Mouse (Mus musculus): ENCODE results near the gene Klhl8. TPM values are rescaled to one million over a fixed set of nuclear protein-coding genes. Genes with fewer than 3 reads are reported as not detected.

Gene Klhl8
- 0.06 TPM in 2 replicates for polyA plus RNA-seq (2012)

- no peak for TF ChIP-seq GATA1 (IDR thresholded peaks at IDR 0.05; ENCODE audit: low read length)
Measured at GRCm38 (mm10) chr5:103910748-103911409, at the start of gene Klhl8. Gene Klhl8 (minus strand): TSS chr5:103911259.

- no peak for TF ChIP-seq GATA1 (IDR thresholded peaks at IDR 0.05; ENCODE audit: low read length)
Measured at GRCm38 (mm10) chr5:103954638-103955037, 43.6 kb upstream of the Klhl8 start.

GRCm38 (mm10) chr5:103953135-103954083 is 42.4 kb upstream of the Klhl8 start:
- TF ChIP-seq GATA1 (IDR thresholded peaks at IDR 0.05; ENCODE audit: low read length), result no peak

GRCm38 (mm10) chr5:103943183-103943582 is 32.1 kb upstream of the Klhl8 start:
- no peak for TF ChIP-seq GATA1 (IDR thresholded peaks at IDR 0.05; ENCODE audit: low read length)

GRCm38 (mm10) chr5:103939856-103940255 is 28.8 kb upstream of the Klhl8 start:
- TF ChIP-seq GATA1 (IDR thresholded peaks at IDR 0.05; ENCODE audit: low read length), result no peak

GRCm38 (mm10) chr5:103939350-103939652 is 28.2 kb upstream of the Klhl8 start:
- TF ChIP-seq GATA1 (IDR thresholded peaks at IDR 0.05; ENCODE audit: low read length), result no peak

- no peak for TF ChIP-seq GATA1 (IDR thresholded peaks at IDR 0.05; ENCODE audit: low read length)
Measured at GRCm38 (mm10) chr5:103938547-103939349, 27.7 kb upstream of the Klhl8 start.

GRCm38 (mm10) chr5:103936906-103937589 is 26.0 kb upstream of the Klhl8 start:
- TF ChIP-seq GATA1 (IDR thresholded peaks at IDR 0.05; ENCODE audit: low read length), result no peak

- TF ChIP-seq GATA1 (IDR thresholded peaks at IDR 0.05; ENCODE audit: low read length), result no peak
Measured at GRCm38 (mm10) chr5:103930511-103930910, 19.5 kb upstream of the Klhl8 start.

- TF ChIP-seq GATA1 (IDR thresholded peaks at IDR 0.05; ENCODE audit: low read length), result no peak
Measured at GRCm38 (mm10) chr5:103928196-103928550, 17.1 kb upstream of the Klhl8 start.

- TF ChIP-seq GATA1 (IDR thresholded peaks at IDR 0.05; ENCODE audit: low read length), result no peak
Measured at GRCm38 (mm10) chr5:103927429-103928195, 16.6 kb upstream of the Klhl8 start.

GRCm38 (mm10) chr5:103926398-103926797 is 15.3 kb upstream of the Klhl8 start:
- no peak for TF ChIP-seq GATA1 (IDR thresholded peaks at IDR 0.05; ENCODE audit: low read length)

- TF ChIP-seq GATA1 (IDR thresholded peaks at IDR 0.05; ENCODE audit: low read length), result no peak
Measured at GRCm38 (mm10) chr5:103923755-103924154, 12.7 kb upstream of the Klhl8 start.

GRCm38 (mm10) chr5:103923101-103923500 is 12.0 kb upstream of the Klhl8 start:
- TF ChIP-seq GATA1 (IDR thresholded peaks at IDR 0.05; ENCODE audit: low read length), result no peak

GRCm38 (mm10) chr5:103922436-103922835 is 11.4 kb upstream of the Klhl8 start:
- no peak for TF ChIP-seq GATA1 (IDR thresholded peaks at IDR 0.05; ENCODE audit: low read length)

Data from G1E-ER4 (cell line).